Mouse (Mus musculus) cortical plate, adult 2 months (tissue): ENCODE results near the gene Pik3c2b. TPM values are rescaled to one million over a fixed set of nuclear protein-coding genes. Genes with fewer than 3 reads are reported as not detected.

ENCODE experiments used
- H3K27ac ChIP-seq: fragments of 200-500 bp; 2 replicates; pipeline ENCODE4 v1.5.1; 2012; ENCODE audit warnings: low read length, control low read depth, inconsistent platforms; ENCODE audit not compliant: insufficient read depth
- H3K4me1 ChIP-seq: fragments of 200-500 bp; 2 replicates; pipeline ENCODE4 v1.6.1; 2011; ENCODE audit warnings: low read length; ENCODE audit not compliant: control insufficient read depth, insufficient read depth
- H3K4me3 ChIP-seq: fragments of 200-500 bp; 2 replicates; pipeline ENCODE4 v1.5.1; 2011; ENCODE audit warnings: mild to moderate bottlenecking, low read length, control low read depth; ENCODE audit not compliant: insufficient read depth
- CTCF ChIP-seq: fragments of 200-500 bp; IDR thresholded peaks from 2 replicates; pipeline ENCODE4 v1.5.1; 2011; ENCODE audit warnings: mild to moderate bottlenecking, control low read depth, low read length; ENCODE audit not compliant: insufficient read depth; ENCODE audit errors: extremely low read depth
- POLR2A ChIP-seq: fragments of 200-500 bp; IDR thresholded peaks from 2 replicates; pipeline ENCODE4 v1.6.1; 2011; ENCODE audit warnings: mild to moderate bottlenecking, low read length, control low read depth; ENCODE audit not compliant: insufficient read depth; ENCODE audit errors: extremely low read depth
- polyA plus RNA-seq: library from polyadenylated mRNA; depleted of rRNA; stranded (reverse); fragments of >200 nt; gene quantifications from 2 replicates; pipeline ENCODE4 v1.2.3, GENCODE M21; 2012

The Pik3c2b gene
- polyA plus RNA-seq, 1 experiment: 12.0 TPM

DNA sequence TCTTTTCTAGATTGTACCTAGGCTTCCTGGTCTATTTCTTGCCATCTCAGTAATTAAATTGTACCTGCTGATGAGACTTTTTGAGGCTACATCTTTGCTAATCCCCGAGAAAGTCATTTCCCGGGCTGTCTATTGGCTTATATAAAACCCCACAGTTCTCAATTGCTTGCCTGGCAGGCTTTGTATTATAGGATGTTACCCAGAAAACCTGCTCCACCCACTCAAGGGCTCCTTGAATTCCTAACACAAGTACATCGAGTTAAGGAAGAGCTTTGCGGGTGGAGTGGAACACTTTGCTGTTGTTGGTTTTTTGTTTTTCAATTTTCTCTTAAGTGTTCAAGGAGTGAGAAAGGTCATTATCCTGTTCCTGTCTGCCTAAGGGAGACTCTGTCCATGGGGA, 43.9 kb downstream of the Pik3c2b start:
- Histone ChIP-seq H3K4me1 (no peaks in the 10 kb centered on the region), H3K4me3 (no peak overlapping the region), H3K27ac (no peak overlapping the region)
- TF ChIP-seq POLR2A (no peak), CTCF (no peak)

DNA sequence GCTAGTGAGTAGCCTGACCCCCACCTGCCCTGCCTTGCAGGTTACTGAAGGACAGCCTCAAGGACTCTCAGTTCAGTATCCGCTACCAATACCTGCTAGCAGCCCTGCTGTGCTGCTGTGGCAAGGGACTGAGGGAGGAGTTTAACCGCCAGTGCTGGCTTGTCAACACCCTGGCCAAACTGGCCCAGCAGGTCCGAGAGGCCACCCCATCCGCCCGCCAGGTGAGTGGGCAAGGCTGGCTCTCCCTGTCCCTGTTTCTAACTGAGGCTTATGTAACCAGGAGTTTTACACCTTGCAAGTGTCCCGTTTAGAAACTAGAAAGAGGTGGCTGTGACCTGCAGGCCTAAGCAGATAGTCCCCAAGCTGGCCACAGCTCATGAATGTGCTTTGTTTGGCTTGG, 45.2 kb downstream of the Pik3c2b start:
- no peak overlapping the region for H3K27ac ChIP-seq
- TF ChIP-seq CTCF (no peak), POLR2A (no peak)
- no peaks in the 10 kb centered on the region for H3K4me1 ChIP-seq
- no peak overlapping the region for H3K4me3 ChIP-seq

DNA sequence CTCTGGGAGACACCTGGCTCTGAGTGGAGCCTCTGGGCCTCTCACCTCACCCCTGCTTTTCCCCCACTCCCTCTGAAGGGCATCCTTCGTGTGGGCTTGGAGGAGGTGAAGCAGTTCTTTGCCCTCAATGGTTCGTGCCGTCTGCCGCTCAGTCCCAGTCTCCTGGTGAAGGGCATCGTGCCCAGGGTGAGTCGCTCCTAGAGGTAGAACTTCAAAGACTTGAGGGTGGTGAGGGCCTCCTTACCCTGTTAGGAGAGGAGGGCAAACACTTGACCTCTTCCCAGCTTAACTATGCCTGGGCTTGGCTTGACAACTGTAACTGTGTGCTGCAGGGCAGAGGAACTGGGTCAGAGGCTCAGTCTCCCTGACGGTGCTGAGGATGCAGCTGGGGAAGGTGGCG, 46.0 kb downstream of the Pik3c2b start:
- Histone ChIP-seq H3K4me3 (no peak overlapping the region), H3K27ac (no peak overlapping the region), H3K4me1 (no peaks in the 10 kb centered on the region)
- no peak for TF ChIP-seq CTCF
- TF ChIP-seq POLR2A: no peak

DNA sequence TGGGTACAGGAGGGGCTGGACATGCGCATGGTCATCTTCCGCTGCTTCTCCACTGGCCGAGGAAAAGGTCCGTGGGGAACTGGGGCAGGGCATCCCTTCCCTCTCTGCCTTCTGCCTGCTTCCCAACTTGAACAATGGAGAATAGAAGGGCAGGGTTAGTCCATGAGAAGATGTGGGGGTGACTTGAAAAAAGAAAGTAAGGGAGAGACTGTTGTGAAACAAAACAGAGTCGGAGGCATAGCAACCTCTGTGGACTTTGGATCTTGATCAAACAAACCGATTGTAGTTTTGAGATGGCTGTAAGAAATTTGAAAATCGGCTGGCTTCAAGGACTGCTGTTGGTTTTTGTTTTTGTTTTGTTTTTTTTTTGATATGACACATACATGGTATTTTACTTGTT, 48.3 kb downstream of the Pik3c2b start:
- Histone ChIP-seq H3K4me3 (no peak overlapping the region), H3K27ac (no peak overlapping the region), H3K4me1 (no peaks in the 10 kb centered on the region)
- TF ChIP-seq CTCF (no peak), POLR2A (no peak)

DNA sequence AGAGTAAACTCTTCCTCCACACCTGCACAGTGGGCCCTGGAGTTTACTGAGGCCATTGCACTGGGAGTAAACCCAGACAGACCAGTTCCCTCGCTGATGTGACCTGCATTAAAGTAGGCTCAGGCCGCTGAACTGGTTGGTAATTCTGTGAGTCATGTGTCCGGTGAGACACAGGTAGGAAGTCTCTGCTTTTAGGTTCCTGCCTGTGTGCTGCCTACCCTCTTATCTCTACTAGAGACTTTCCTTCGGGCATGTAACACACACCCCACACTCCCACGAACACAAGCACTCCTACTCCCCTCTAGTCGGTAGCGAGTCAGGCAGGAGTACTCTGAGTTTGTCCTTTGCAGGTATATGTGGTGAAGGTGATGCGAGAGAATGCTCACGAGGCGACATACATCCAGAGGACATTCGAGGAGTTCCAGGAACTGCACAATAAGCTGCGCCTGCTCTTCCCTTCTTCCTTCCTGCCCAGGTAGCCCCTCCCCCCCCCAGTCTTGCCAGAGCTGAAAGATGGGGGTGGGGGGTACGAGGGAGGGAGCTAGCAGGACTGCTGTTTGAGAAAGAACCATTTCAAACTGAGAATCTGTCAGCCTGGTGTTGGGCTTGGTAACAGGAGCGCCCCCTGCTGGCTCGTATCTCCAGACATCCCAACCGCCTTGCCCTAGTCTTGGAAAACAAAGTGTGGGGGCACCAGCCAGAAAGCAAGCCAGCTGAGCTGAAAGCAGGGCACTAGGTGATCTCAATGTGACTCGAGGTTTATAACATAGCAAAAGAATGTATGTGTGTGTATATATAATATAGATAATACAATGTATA, 55.7 kb downstream of the Pik3c2b start:
- no peak overlapping the region for H3K4me3 ChIP-seq
- no peaks in the 10 kb centered on the region for H3K4me1 ChIP-seq
- H3K27ac ChIP-seq: no peak overlapping the region
- TF ChIP-seq CTCF: peak; percentile 67
- no peak for TF ChIP-seq POLR2A

DNA sequence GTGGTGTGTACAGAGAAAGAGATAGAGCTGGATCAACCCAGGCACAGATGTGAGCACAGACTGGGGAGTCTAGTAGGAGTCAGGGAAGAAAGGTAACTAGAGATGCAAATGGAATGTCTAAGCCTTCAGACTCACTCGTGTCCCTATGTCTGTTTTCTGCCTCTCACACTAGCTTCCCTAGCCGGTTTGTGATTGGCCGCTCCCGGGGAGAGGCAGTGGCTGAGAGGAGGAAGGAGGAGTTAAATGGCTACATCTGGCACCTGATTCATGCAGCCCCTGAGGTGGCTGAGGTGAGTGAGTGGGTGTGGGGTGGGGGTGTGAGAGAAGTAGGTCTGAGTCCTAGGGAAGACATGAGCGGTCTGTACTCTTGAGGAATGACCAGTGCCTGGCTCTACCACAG, 56.6 kb downstream of the Pik3c2b start:
- Histone ChIP-seq H3K27ac (no peak overlapping the region), H3K4me1 (no peaks in the 10 kb centered on the region), H3K4me3 (no peak overlapping the region)
- TF ChIP-seq POLR2A (no peak), CTCF (no peak)

DNA sequence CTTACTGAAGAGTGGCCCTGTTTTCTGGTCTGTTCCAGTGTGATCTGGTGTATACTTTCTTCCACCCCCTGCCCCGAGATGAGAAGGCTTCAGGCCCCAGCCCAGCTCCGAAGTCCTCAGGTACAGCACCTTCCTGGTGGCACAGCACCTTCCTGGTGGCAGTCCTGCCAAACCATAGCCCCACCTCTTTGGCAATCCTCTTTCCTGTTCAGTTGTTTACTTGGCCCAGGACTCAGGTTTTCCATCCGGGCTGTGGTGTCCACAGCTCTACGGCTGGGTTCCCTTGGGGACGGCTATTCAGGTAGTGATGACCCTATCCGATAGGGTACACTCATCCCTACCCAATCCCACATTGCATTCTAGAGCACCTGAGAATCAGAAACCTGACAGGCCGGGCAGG, 57.8 kb downstream of the Pik3c2b start:
- Histone ChIP-seq H3K4me3 (no peak overlapping the region), H3K4me1 (no peaks in the 10 kb centered on the region)
- TF ChIP-seq POLR2A (no peak), CTCF (no peak)

DNA sequence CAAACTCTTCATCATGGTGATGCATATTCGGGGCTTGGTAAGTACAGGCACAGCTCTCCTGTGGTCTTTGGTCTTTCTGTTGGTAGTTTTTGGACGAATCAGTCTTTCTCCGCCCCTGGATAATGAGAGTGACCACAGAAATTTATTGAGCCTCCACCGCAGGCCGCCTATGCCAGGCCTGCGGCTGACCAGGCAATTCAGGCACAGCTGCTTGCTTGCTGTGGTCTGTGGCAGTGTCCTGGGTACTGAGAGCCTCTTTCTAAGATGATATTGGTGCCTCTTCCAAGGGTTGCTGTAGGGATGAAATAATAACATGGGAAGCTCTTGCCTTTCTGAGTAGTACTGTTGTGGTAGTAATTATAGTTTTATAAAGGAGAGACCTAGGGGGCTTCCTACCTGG, 58.4 kb downstream of the Pik3c2b start:
- H3K4me3 ChIP-seq: no peak overlapping the region
- no peak for TF ChIP-seq POLR2A
- TF ChIP-seq CTCF: no peak
- no peak overlapping the region for H3K27ac ChIP-seq
- no peaks in the 10 kb centered on the region for H3K4me1 ChIP-seq

More for the DNA sequence above, 57.8 kb downstream of the Pik3c2b start:
- no peak overlapping the region for H3K27ac ChIP-seq

DNA sequence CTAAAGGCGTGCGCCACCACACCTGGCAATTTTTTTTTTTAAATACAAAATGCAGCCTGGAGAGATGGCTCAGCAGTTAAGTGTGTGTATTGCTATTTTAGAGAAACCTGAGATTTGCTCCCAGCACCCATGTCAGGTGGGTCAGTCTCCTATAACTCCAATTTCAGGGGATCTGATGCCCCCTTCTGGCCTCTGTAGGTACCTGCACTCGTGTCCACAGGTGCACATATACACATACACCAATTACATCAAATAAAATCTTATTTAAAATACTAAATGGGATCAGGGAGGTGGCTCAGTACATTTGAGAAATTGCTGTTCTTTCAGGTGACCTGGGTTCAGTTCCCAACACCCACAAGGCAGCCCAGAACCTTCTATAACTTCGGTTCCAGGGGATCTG, 70.6 kb downstream of the Pik3c2b start:
- no peaks in the 10 kb centered on the region for H3K4me1 ChIP-seq
- TF ChIP-seq CTCF: no peak
- no peak for TF ChIP-seq POLR2A
- H3K4me3 ChIP-seq: no peak overlapping the region

DNA sequence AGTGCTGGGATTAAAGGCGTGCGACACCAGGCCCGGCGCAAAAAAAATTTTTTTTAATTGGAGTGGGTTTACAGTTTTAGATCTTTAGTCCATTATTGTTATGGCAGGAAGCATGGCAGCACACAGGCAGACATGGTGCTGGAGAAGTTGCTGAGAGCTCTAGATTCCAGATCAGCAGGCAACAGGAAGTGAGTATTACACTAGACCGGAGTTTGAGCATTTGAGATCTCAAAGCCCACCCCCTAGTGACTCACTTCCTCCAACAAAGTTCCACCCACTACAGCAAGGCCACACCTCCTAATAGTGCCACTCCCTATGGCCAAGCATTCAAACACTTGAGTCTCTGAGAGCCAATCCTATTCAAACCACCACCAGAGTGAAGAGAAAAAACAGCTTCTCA, 72.7 kb downstream of the Pik3c2b start:
- no peaks in the 10 kb centered on the region for H3K4me1 ChIP-seq
- TF ChIP-seq POLR2A: no peak
- TF ChIP-seq CTCF: no peak
- no peak overlapping the region for H3K27ac ChIP-seq
- no peak overlapping the region for H3K4me3 ChIP-seq

More for the DNA sequence above, 70.6 kb downstream of the Pik3c2b start:
- no peak overlapping the region for H3K27ac ChIP-seq
